ENCODE assay signal across 10 mouse cellular contexts in the genomic region with DNA sequence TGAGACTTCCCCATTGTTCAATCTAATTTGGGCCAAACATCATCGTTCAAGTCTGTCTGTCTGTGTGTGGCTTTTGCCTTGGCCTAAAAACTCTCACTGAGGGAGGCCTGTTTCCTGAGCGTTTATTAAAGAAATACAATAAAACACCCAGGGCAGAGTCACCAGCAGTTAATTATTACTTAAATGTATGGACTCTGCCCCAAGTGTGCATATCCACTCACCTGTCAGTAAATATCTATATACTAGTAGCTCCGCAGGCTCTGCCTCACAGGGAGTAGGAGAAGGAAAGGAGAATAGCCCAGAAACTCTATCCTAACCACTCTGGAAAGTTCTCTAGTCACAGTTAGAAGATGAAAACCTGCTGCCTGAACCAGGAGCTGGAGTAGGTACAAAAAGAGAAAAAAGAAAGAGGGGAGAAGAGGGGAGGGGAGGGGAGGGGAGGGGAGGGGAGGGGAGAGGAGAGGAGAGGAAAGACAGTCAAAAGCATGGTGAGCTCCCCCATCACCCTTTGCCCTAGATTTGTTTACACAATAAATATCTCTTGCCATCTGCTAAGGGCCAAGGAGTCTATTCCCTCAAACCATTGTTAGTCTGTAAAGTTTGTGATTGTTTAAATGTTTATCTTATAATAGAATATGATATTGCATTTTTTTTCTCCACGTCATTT.
DNase-seq lines count a peak whose midpoint lies in the region; ATAC-seq and TF ChIP-seq lines count a peak whose summit lies in the region.
"Had no signal": no experiment of that assay in that cellular context is flagged by ENCODE, and none has a peak within 500 bp of the region (broad histone marks: within the 10 kb centered on the region; RNA-seq: fewer than 3 reads in every experiment).

No protein-coding gene starts in this region.

- peak overlapping the region; percentile 63 for H3K27ac ChIP-seq in heart, embryonic 15.5 days
- peak overlapping the region; percentile 16; the same call in 1 of the 2 replicates for H3K27ac ChIP-seq in lung, postnatal 0 days (ENCODE audit: low read length)
- peak overlapping the region; percentile 57 for H3K27ac ChIP-seq in intestine, embryonic 14.5 days (ENCODE audit: low read depth)
- peak overlapping the region; percentile 92 for H3K27ac ChIP-seq in small intestine, adult 2 months (ENCODE audit: insufficient read depth, low read depth, low read length)

- TF ChIP-seq CTCF in lung, postnatal 0 days (IDR thresholded peaks at IDR 0.05), result no peak
- TF ChIP-seq CTCF in small intestine, adult 2 months (IDR thresholded peaks at IDR 0.05; ENCODE audit: extremely low read depth, insufficient read length, insufficient replicate concordance, low read depth, low read length), result no peak

- H3K9ac ChIP-seq in heart, embryonic 15.5 days, result no peak overlapping the region
- H3K9ac ChIP-seq in lung, postnatal 0 days (replicated peaks; ENCODE audit: low read depth), result no peak overlapping the region
- H3K9ac ChIP-seq in intestine, embryonic 14.5 days (ENCODE audit: low read length), result no peak overlapping the region

- no peak overlapping the region for H3K4me3 ChIP-seq in heart, embryonic 15.5 days
- H3K4me3 ChIP-seq in lung, postnatal 0 days (ENCODE audit: low read depth, low read length), result no peak overlapping the region
- H3K4me3 ChIP-seq in intestine, embryonic 14.5 days (ENCODE audit: low read depth, low read length), result no peak overlapping the region
- H3K4me3 ChIP-seq in small intestine, adult 2 months (ENCODE audit: low read depth, low read length), result no peak overlapping the region

- H3K4me1 ChIP-seq in heart, embryonic 15.5 days (replicated peaks), result peaks cover 38% of the 10 kb centered on the region
- H3K4me1 ChIP-seq in lung, postnatal 0 days (ENCODE audit: insufficient read depth, low read depth, low read length), result peaks cover 5% of the 10 kb centered on the region; the same call in 1 of the 2 replicates
- H3K4me1 ChIP-seq in intestine, embryonic 14.5 days (replicated peaks; ENCODE audit: control insufficient read depth, insufficient read depth, low read length), result peaks cover 49% of the 10 kb centered on the region
- peaks cover 49% of the 10 kb centered on the region for H3K4me1 ChIP-seq in small intestine, adult 2 months (ENCODE audit: control insufficient read depth, insufficient read depth, insufficient read length, low read length)

- TF ChIP-seq POLR2A in small intestine, adult 2 months (IDR thresholded peaks at IDR 0.05; ENCODE audit: low read depth, low read length), result no peak

- peak; percentile 69; the same call in 1 of the 2 replicates for TF ChIP-seq EP300 in lung, postnatal 0 days (IDR thresholded peaks at IDR 0.05)

- H3K4me2 ChIP-seq in heart, embryonic 15.5 days, result no peak overlapping the region
- H3K4me2 ChIP-seq in lung, postnatal 0 days (replicated peaks; ENCODE audit: low read depth, low read length), result no peak overlapping the region
- no peak overlapping the region for H3K4me2 ChIP-seq in intestine, embryonic 14.5 days (ENCODE audit: low read length)

- intact Hi-C loops in left cerebral cortex, postnatal 10 days (cut with DNase I), result no loop called here

- H3K36me3 ChIP-seq in heart, embryonic 15.5 days, result no peaks in the 10 kb centered on the region
- no peaks in the 10 kb centered on the region for H3K36me3 ChIP-seq in lung, postnatal 0 days (ENCODE audit: insufficient read depth, low read length)
- no peaks in the 10 kb centered on the region for H3K36me3 ChIP-seq in intestine, embryonic 14.5 days (ENCODE audit: control insufficient read depth, insufficient read depth, low read length)
- H3K36me3 ChIP-seq in small intestine, adult 2 months (ENCODE audit: control insufficient read depth, insufficient read depth, low read length), result no peaks in the 10 kb centered on the region

- no peaks in the 10 kb centered on the region for H3K27me3 ChIP-seq in heart, embryonic 15.5 days
- no peaks in the 10 kb centered on the region for H3K27me3 ChIP-seq in lung, postnatal 0 days (replicated peaks; ENCODE audit: insufficient read depth, low read length)
- H3K27me3 ChIP-seq in intestine, embryonic 14.5 days (replicated peaks; ENCODE audit: control insufficient read depth, insufficient read depth, low read length), result no peaks in the 10 kb centered on the region
- no peaks in the 10 kb centered on the region for H3K27me3 ChIP-seq in small intestine, adult 2 months (ENCODE audit: control insufficient read depth, insufficient read depth, low read length)
- H3K27me3 ChIP-seq: CH12.LX had no signal

- no peak for DNase-seq in heart, postnatal 4 days
- peak; percentile 65 for DNase-seq in lung, postnatal 0 days (ENCODE audit: low spot score)
- no peak for DNase-seq in lung, postnatal 36 days
- no peak for DNase-seq in intestine, embryonic 14.5 days (ENCODE audit: low spot score)
- no peak for DNase-seq in left cerebral cortex, postnatal 10 days (ENCODE audit: extremely low spot score in 1 of 2, low spot score in 2 of 2)
- no peak for DNase-seq in frontal cortex, postnatal 36 days (ENCODE audit: low spot score in 2 of 2)

- no peaks in the 10 kb centered on the region for H3K9me3 ChIP-seq in heart, embryonic 15.5 days (replicated peaks)
- H3K9me3 ChIP-seq in lung, postnatal 0 days (ENCODE audit: low read length), result no peaks in the 10 kb centered on the region
- no peaks in the 10 kb centered on the region for H3K9me3 ChIP-seq in intestine, embryonic 14.5 days (ENCODE audit: control insufficient read depth, low read length)

- 60% methylated on average over 4 of the region's 4 CpGs for WGBS in heart, embryonic 15.5 days
- WGBS in lung, postnatal 0 days, result 42% methylated on average over 4 of the region's 4 CpGs
- WGBS in intestine, embryonic 14.5 days, result 41% methylated on average over 4 of the region's 4 CpGs
- 16% methylated on average over 4 of the region's 4 CpGs for WGBS in small intestine, adult 2 months

- ATAC-seq in heart, embryonic 15.5 days (replicated peaks; ENCODE audit: insufficient number of reproducible peaks, insufficient read depth, low FRiP score, low read depth), result no peak
- ATAC-seq in lung, postnatal 0 days, result peak; percentile 67
- peak; percentile 76 for ATAC-seq in intestine, embryonic 14.5 days (replicated peaks; ENCODE audit: low FRiP score, low TSS enrichment, low read depth)
- ATAC-seq: activated CD4-positive, CD25-positive, alpha-beta regulatory T cell, adult 4 months had no signal

Comparison
In these comparisons a context has a peak if more than half of its experiments do, and no peak if none do; other contexts are left out.
1. H3K27ac ChIP-seq: peak in every context shown above with its lines; median percentile 92 in small intestine, adult 2 months; 63 in heart, embryonic 15.5 days; 57 in intestine, embryonic 14.5 days; 16 in lung, postnatal 0 days.